Mouse (Mus musculus): ENCODE measurements around the gene Tns3.
"Not testable (repeated sequence)": the region's sequence is repeated elsewhere in the genome, so short reads cannot be mapped to it uniquely, and the experiment has no call there.

Tns3 gene

GRCm38 (mm10) chr11:8644272-8644671 is 20.1 kb downstream of the Tns3 start:
- no peak for DNase-seq

- DNase-seq: no peak
Measured at GRCm38 (mm10) chr11:8641634-8642277, 22.6 kb downstream of the Tns3 start.

- DNase-seq: peak in 1 of 2 experiments; percentile 40
Measured at GRCm38 (mm10) chr11:8639726-8640125, 24.6 kb downstream of the Tns3 start.

- peak; percentile 55 to 78 for DNase-seq
Measured at GRCm38 (mm10) chr11:8639007-8639718, 25.2 kb downstream of the Tns3 start.

GRCm38 (mm10) chr11:8637469-8638447 is 26.6 kb downstream of the Tns3 start:
- no peak for DNase-seq

GRCm38 (mm10) chr11:8636680-8637079 is 27.7 kb downstream of the Tns3 start:
- no peak for DNase-seq

- no peak for DNase-seq
Measured at GRCm38 (mm10) chr11:8635778-8636177, 28.6 kb downstream of the Tns3 start.

- DNase-seq: no peak
Measured at GRCm38 (mm10) chr11:8634728-8635410, 29.5 kb downstream of the Tns3 start.

GRCm38 (mm10) chr11:8632163-8632562 is 32.2 kb downstream of the Tns3 start:
- no peak for DNase-seq

GRCm38 (mm10) chr11:8629862-8630390 is 34.4 kb downstream of the Tns3 start:
- DNase-seq: peak in 1 of 2 experiments; percentile 42

GRCm38 (mm10) chr11:8629326-8629725 is 35.0 kb downstream of the Tns3 start:
- no peak for DNase-seq

- DNase-seq: no peak
Measured at GRCm38 (mm10) chr11:8628846-8629253, 35.5 kb downstream of the Tns3 start.

- DNase-seq: no peak
Measured at GRCm38 (mm10) chr11:8627156-8627555, 37.2 kb downstream of the Tns3 start.

GRCm38 (mm10) chr11:8626715-8627114 is 37.6 kb downstream of the Tns3 start:
- no peak for DNase-seq

- no peak for DNase-seq
Measured at GRCm38 (mm10) chr11:8625915-8626604, 38.3 kb downstream of the Tns3 start.

- peak in 1 of 2 experiments; percentile 46 for DNase-seq
Measured at GRCm38 (mm10) chr11:8625451-8625850, 38.9 kb downstream of the Tns3 start.

- DNase-seq: peak; percentile 58 to 64
Measured at GRCm38 (mm10) chr11:8624179-8624886, 40.0 kb downstream of the Tns3 start.

- no peak for DNase-seq
Measured at GRCm38 (mm10) chr11:8623852-8624178, 40.5 kb downstream of the Tns3 start.

- no peak for DNase-seq
Measured at GRCm38 (mm10) chr11:8622668-8623067, 41.7 kb downstream of the Tns3 start.

GRCm38 (mm10) chr11:8619111-8619510 is 45.2 kb downstream of the Tns3 start:
- DNase-seq: not testable (repeated sequence)

- DNase-seq: no peak
Measured at GRCm38 (mm10) chr11:8618301-8618700, 46.0 kb downstream of the Tns3 start.

All from cerebellum, postnatal 14 days (tissue).